Mouse (Mus musculus) heart, embryonic 11.5 days (tissue): ENCODE results near the gene Hnrnpc. TPM values are rescaled to one million over a fixed set of nuclear protein-coding genes. Genes with fewer than 3 reads are reported as not detected.

Experiments
- ATAC-seq: fragments of 200-750 bp; cut with Nextera tagmentation; replicated peaks from 2 replicates; pipeline ENCODE4 v1.8.0; 2017; ENCODE audit warnings: moderate library complexity; ENCODE audit not compliant: insufficient number of reproducible peaks, low FRiP score, low TSS enrichment
- H3K27ac ChIP-seq: fragments of 300-500 bp; sonication (generic); 2 replicates; pipeline ENCODE4 v1.5.1; 2014; ENCODE audit warnings: mild to moderate bottlenecking, low read depth, low read length
- H3K27me3 ChIP-seq: fragments of 300-500 bp; sonication (generic); 2 replicates; pipeline ENCODE4 v1.6.1; 2014; ENCODE audit warnings: mild to moderate bottlenecking, low read length, mixed read lengths; ENCODE audit not compliant: control insufficient read depth, insufficient read depth
- H3K36me3 ChIP-seq: fragments of 300-500 bp; sonication (generic); 2 replicates; pipeline ENCODE4 v1.6.1; 2014; ENCODE audit warnings: mild to moderate bottlenecking, low read length, moderate library complexity, mixed read lengths; ENCODE audit not compliant: control insufficient read depth, insufficient read depth
- H3K4me1 ChIP-seq: fragments of 300-500 bp; sonication (generic); 2 replicates; pipeline ENCODE4 v1.6.1; 2014; ENCODE audit warnings: low read length; ENCODE audit not compliant: control insufficient read depth, insufficient read depth
- H3K4me2 ChIP-seq: fragments of 300-500 bp; sonication (generic); 2 replicates; pipeline ENCODE4 v1.6.1; 2014; ENCODE audit warnings: mild to moderate bottlenecking, moderate library complexity
- H3K4me3 ChIP-seq: fragments of 300-500 bp; sonication (generic); 2 replicates; pipeline ENCODE4 v1.5.1; 2014; ENCODE audit warnings: low read depth, low read length
- H3K9ac ChIP-seq: fragments of 300-500 bp; sonication (generic); 2 replicates; pipeline ENCODE4 v1.6.1; 2014; ENCODE audit warnings: mild to moderate bottlenecking, low read depth, low read length, moderate library complexity
- H3K9me3 ChIP-seq: fragments of 300-500 bp; sonication (generic); replicated peaks from 2 replicates; pipeline ENCODE4 v1.6.1; 2016; ENCODE audit warnings: low read length; ENCODE audit not compliant: control insufficient read depth
- WGBS: fragments of 180-500 bp; shearing (Covaris S2); extraction: QIAGEN DNeasy Blood & Tissue Kit; methylation state at CpG from one replicate; pipeline ENCODE4 v1.1.7; 2014; ENCODE audit not compliant: insufficient replicate concordance; 5-methylcytosine and 5-hydroxymethylcytosine counted together
- polyA plus RNA-seq: library from polyadenylated mRNA; unstranded; fragments of >200 nt; fragmentation: Nextera tagmentation; extraction: Ambion mirVana; gene quantifications from 2 replicates; pipeline ENCODE4 v1.2.1, GENCODE M21; 2014

Gene Hnrnpc
- polyA plus RNA-seq, 1 experiment from 2014 or later, result 456 TPM

DNA sequence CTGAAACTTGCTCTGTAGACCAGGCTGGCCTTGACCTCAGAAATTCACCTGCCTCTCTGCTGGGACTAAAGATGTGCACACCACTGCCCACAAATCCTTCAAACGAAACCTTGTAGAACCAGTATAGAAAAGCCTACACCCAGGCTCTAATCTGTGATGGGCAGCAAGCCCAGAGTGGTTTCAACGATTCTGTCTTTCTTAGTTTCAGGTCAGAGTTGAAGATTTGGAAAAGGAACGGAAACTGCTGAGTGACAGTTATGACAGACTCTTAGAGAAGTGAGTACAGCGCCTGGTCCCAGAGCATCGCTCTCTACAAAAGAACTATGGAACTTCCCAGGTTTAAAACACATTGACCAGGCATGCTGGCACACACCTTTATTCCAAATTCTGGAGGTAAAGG is 29.8 kb upstream of the Hnrnpc start:
- Histone ChIP-seq H3K9ac (no peak overlapping the region), H3K4me2 (no peak overlapping the region), H3K4me1 (no peaks in the 10 kb centered on the region), H3K4me3 (no peak overlapping the region), H3K9me3 (no peaks in the 10 kb centered on the region), H3K36me3 (no peaks in the 10 kb centered on the region), H3K27me3 (no peaks in the 10 kb centered on the region), H3K27ac (no peak overlapping the region)
- ATAC-seq, result no peak
- 73% methylated on average over 5 of the region's 5 CpGs for WGBS

DNA sequence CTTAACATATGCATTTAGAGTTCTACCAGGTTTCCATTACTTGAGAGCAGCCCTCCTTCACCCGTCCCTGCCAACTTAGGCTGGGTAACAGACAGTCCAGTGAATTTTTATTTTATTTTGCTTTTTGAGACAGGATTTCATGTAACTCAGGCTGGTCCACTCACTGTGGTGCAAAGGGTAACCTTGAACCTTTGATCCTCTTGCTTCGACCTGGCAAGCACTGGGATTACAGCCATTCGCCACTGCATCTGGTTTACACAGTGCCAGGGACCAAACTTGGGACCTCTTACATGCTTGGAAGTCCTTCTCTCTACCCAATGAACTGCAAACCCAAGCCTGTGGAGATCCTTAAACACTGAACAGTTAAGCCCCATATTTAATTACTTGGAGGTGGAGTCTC is 20.8 kb upstream of the Hnrnpc start:
- Histone ChIP-seq H3K27me3 (no peaks in the 10 kb centered on the region), H3K36me3 (no peaks in the 10 kb centered on the region), H3K4me2 (no peak overlapping the region), H3K4me1 (no peaks in the 10 kb centered on the region), H3K9ac (no peak overlapping the region), H3K27ac (no peak overlapping the region), H3K9me3 (no peaks in the 10 kb centered on the region), H3K4me3 (no peak overlapping the region)
- ATAC-seq, result no peak
- 93% methylated on average over 3 of the region's 3 CpGs for WGBS

GRCm38 (mm10) chr14:52123918-52124317 is 20.1 kb upstream of the Hnrnpc start:
- H3K9ac ChIP-seq, result no peak overlapping the region

GRCm38 (mm10) chr14:52120169-52120568 is 16.3 kb upstream of the Hnrnpc start:
- H3K36me3 ChIP-seq, result no peaks in the 10 kb centered on the region
- no peaks in the 10 kb centered on the region for H3K27me3 ChIP-seq

More at GRCm38 (mm10) chr14:52123918-52124317, 20.1 kb upstream of the Hnrnpc start:
- Histone ChIP-seq H3K9me3 (no peaks in the 10 kb centered on the region), H3K27ac (no peak overlapping the region), H3K4me3 (no peak overlapping the region), H3K36me3 (no peaks in the 10 kb centered on the region), H3K27me3 (no peaks in the 10 kb centered on the region), H3K4me2 (no peak overlapping the region), H3K4me1 (no peaks in the 10 kb centered on the region)
- ATAC-seq, result no peak
- WGBS, result 18% methylated on average over 4 of the region's 4 CpGs

GRCm38 (mm10) chr14:52118823-52119608 is 15.2 kb upstream of the Hnrnpc start:
- H3K9ac ChIP-seq, result peak overlapping the region; percentile 77
- no peaks in the 10 kb centered on the region for H3K27me3 ChIP-seq
- under 1% methylated on average over 38 of the region's 38 CpGs for WGBS
- peak overlapping the region; percentile 87 for H3K4me2 ChIP-seq
- peak overlapping the region; percentile 50 for H3K4me3 ChIP-seq
- H3K4me1 ChIP-seq, result no peaks in the 10 kb centered on the region
- H3K9me3 ChIP-seq, result no peaks in the 10 kb centered on the region
- no peaks in the 10 kb centered on the region for H3K36me3 ChIP-seq
- ATAC-seq, result peak; percentile 69
- peak overlapping the region; percentile 54 for H3K27ac ChIP-seq

More at GRCm38 (mm10) chr14:52120169-52120568, 16.3 kb upstream of the Hnrnpc start:
- no peak overlapping the region for H3K9ac ChIP-seq
- H3K4me2 ChIP-seq, result no peak overlapping the region; the same call in 1 of the 2 replicates
- ATAC-seq, result no peak
- no peak overlapping the region for H3K4me3 ChIP-seq
- H3K27ac ChIP-seq, result no peak overlapping the region
- WGBS, result 50% methylated on average over 7 of the region's 7 CpGs
- H3K9me3 ChIP-seq, result no peaks in the 10 kb centered on the region
- no peaks in the 10 kb centered on the region for H3K4me1 ChIP-seq

- no peaks in the 10 kb centered on the region for H3K9me3 ChIP-seq
- H3K36me3 ChIP-seq, result no peaks in the 10 kb centered on the region
- peak overlapping the region; percentile 87 for H3K4me2 ChIP-seq
- H3K4me3 ChIP-seq, result peak overlapping the region; percentile 50
- WGBS, result 13% methylated on average over 8 of the region's 8 CpGs
- H3K27ac ChIP-seq, result peak overlapping the region; percentile 54
- 0 out of 2 replicates have a peak, but pooled peaks have one; percentile 44 for ATAC-seq
- no peaks in the 10 kb centered on the region for H3K27me3 ChIP-seq
- no peaks in the 10 kb centered on the region for H3K4me1 ChIP-seq
- H3K9ac ChIP-seq, result peak overlapping the region; percentile 77
Measured at GRCm38 (mm10) chr14:52118456-52118822, 14.6 kb upstream of the Hnrnpc start.

- no peak for ATAC-seq
- Histone ChIP-seq H3K27ac (no peak overlapping the region), H3K4me3 (no peak overlapping the region), H3K9me3 (no peaks in the 10 kb centered on the region), H3K4me2 (no peak overlapping the region), H3K4me1 (no peaks in the 10 kb centered on the region), H3K9ac (no peak overlapping the region), H3K27me3 (no peaks in the 10 kb centered on the region), H3K36me3 (no peaks in the 10 kb centered on the region)
- WGBS, result 91% methylated on average over 5 of the region's 5 CpGs
Measured at GRCm38 (mm10) chr14:52117241-52117640, 13.4 kb upstream of the Hnrnpc start.

GRCm38 (mm10) chr14:52114101-52114500 is 10.3 kb upstream of the Hnrnpc start:
- no peaks in the 10 kb centered on the region for H3K9me3 ChIP-seq
- no peaks in the 10 kb centered on the region for H3K36me3 ChIP-seq
- 87% methylated on average over 1 of the region's 1 CpGs for WGBS
- H3K4me3 ChIP-seq, result no peak overlapping the region
- no peaks in the 10 kb centered on the region for H3K27me3 ChIP-seq
- H3K27ac ChIP-seq, result no peak overlapping the region
- no peak overlapping the region for H3K9ac ChIP-seq
- no peaks in the 10 kb centered on the region for H3K4me1 ChIP-seq
- no peak for ATAC-seq
- no peak overlapping the region for H3K4me2 ChIP-seq

DNA sequence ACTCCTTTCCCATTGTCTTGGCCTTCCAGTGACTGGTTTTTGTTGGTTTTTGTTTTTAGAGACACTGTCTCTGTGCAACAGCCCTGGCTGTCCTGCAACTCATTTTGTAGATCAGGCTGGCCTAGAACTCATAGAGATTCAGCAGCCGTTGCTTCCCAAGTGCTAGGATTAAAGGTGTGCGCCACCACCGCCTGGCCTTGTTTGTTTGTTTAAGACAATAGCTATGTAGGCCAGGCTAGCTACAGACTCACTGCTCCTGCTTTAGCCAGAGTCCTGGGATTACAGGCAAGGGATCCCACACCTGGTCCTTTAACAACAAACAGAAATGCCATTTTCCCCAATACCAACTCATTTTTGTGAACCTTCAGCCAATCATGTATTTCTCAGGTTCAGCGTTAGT is 6.5 kb upstream of the Hnrnpc start, which contains the start of gene Rpgrip1:
Gene Rpgrip1 (plus strand): TSS at position 359 of the 400 bp plus-strand sequence.
- no peak within 1 kb of the TSS for H3K4me2 ChIP-seq
- H3K9me3 ChIP-seq, result no peaks in the 10 kb centered on the region
- no peaks in the 10 kb centered on the region for H3K27me3 ChIP-seq
- H3K36me3 ChIP-seq, result no peaks in the 10 kb centered on the region
- no peak within 1 kb of the TSS for H3K4me3 ChIP-seq
- ATAC-seq, result no peak
- no peak within 1 kb of the TSS for H3K9ac ChIP-seq
- H3K27ac ChIP-seq, result no peak within 1 kb of the TSS
- 82% methylated on average over 4 of the region's 4 CpGs for WGBS
- peaks cover 2% of the 10 kb centered on the region; the same call in 1 of the 2 replicates for H3K4me1 ChIP-seq
